Mouse (Mus musculus) intestine, postnatal 0 days (tissue): Measurements from ENCODE around the gene Smad6. TPM values are rescaled to one million over a fixed set of nuclear protein-coding genes. Genes with fewer than 3 reads are reported as not detected.
A peak's percentile ranks its signal among the peaks of the same experiment; 100 is the strongest.

Experiments
- ATAC-seq: fragments of 200-750 bp; cut with Nextera tagmentation; 2 replicates; pipeline ENCODE4 v1.8.0; 2017; ENCODE audit warnings: mild to moderate bottlenecking, moderate TSS enrichment, moderate library complexity
- H3K27ac ChIP-seq: fragments of 300-500 bp; sonication (generic); 2 replicates; pipeline ENCODE4 v1.5.1; 2014; ENCODE audit warnings: mild to moderate bottlenecking, low read depth, low read length, moderate library complexity
- H3K27me3 ChIP-seq: fragments of 300-500 bp; sonication (generic); replicated peaks from 2 replicates; pipeline ENCODE4 v1.6.1; 2014; ENCODE audit warnings: low read length, mixed read lengths; ENCODE audit not compliant: control insufficient read depth, insufficient read depth
- H3K36me3 ChIP-seq: fragments of 300-500 bp; sonication (generic); 2 replicates; pipeline ENCODE4 v1.6.1; 2014; ENCODE audit warnings: mild to moderate bottlenecking, moderate library complexity; ENCODE audit not compliant: control insufficient read depth, insufficient read depth
- H3K4me1 ChIP-seq: fragments of 300-500 bp; sonication (generic); replicated peaks from 2 replicates; pipeline ENCODE4 v1.6.1; 2014; ENCODE audit warnings: antibody characterized with exemption, low read length, mixed read lengths; ENCODE audit not compliant: control insufficient read depth, insufficient read depth
- H3K4me2 ChIP-seq: fragments of 300-500 bp; sonication (generic); replicated peaks from 2 replicates; pipeline ENCODE4 v1.6.1; 2014; ENCODE audit warnings: low read depth, mild to moderate bottlenecking, moderate library complexity
- H3K4me3 ChIP-seq: fragments of 300-500 bp; sonication (generic); 2 replicates; pipeline ENCODE4 v1.5.1; 2014; ENCODE audit warnings: low read depth, low read length
- H3K9ac ChIP-seq: fragments of 300-500 bp; sonication (generic); 2 replicates; pipeline ENCODE4 v1.6.1; 2014; ENCODE audit warnings: mild to moderate bottlenecking, low read depth, low read length
- H3K9me3 ChIP-seq: fragments of 300-500 bp; sonication (generic); 2 replicates; pipeline ENCODE4 v1.6.1; 2016; ENCODE audit warnings: mixed run types; ENCODE audit not compliant: control insufficient read depth
- CTCF ChIP-seq: sonication (generic); IDR thresholded peaks from 2 replicates; pipeline ENCODE4 v1.5.1; 2016; ENCODE audit warnings: low read depth, mild to moderate bottlenecking, control low read depth, antibody characterized with exemption, moderate library complexity
- WGBS: fragments of 180-500 bp; shearing (Covaris S2); extraction: QIAGEN DNeasy Blood & Tissue Kit; methylation state at CpG from one replicate; pipeline ENCODE4 v1.1.7; 2014; 5-methylcytosine and 5-hydroxymethylcytosine counted together
- polyA plus RNA-seq: library from polyadenylated mRNA; unstranded; fragments of >200 nt; fragmentation: Nextera tagmentation; extraction: Ambion mirVana; gene quantifications from 2 replicates; pipeline ENCODE4 v1.2.1, GENCODE M21; 2015

The Smad6 gene
- polyA plus RNA-seq, 1 experiment from 2014 or later, result 6.1 TPM

- 73% methylated on average over 7 of the region's 7 CpGs for WGBS
- H3K4me3 ChIP-seq, result no peak overlapping the region
- no peaks in the 10 kb centered on the region for H3K27me3 ChIP-seq
- H3K4me2 ChIP-seq, result no peak overlapping the region
- no peak overlapping the region for H3K9ac ChIP-seq
- no peaks in the 10 kb centered on the region for H3K36me3 ChIP-seq
- peaks cover 7% of the 10 kb centered on the region for H3K4me1 ChIP-seq
- no peak for TF ChIP-seq CTCF
- no peaks in the 10 kb centered on the region for H3K9me3 ChIP-seq
- ATAC-seq, result no peak
- H3K27ac ChIP-seq, result no peak overlapping the region
Observed at GRCm38 (mm10) chr9:64057903-64058650, 36.2 kb upstream of the Smad6 start.

DNA sequence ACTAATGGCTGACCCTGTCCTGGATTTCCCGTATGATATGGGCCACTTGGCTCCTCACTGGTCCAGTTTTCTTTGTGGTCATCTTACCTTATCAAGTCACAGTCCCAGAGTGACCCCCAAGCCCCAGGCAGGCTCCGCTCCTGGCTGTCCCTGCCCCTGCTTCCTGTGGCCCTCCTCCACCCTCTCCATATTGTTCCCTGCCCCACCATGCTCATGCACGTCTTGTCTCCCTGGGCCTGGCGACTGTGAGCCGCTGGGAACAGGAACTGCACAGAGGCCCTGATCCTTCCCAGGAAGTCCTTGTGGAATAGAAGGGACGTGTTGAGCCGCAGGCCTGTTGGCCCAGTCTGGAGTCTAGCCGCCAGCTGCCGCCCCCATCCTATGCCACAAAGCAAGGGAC, 33.3 kb upstream of the Smad6 start:
- 78% methylated on average over 9 of the region's 9 CpGs for WGBS
- H3K4me3 ChIP-seq, result no peak overlapping the region
- no peak overlapping the region for H3K27ac ChIP-seq
- H3K36me3 ChIP-seq, result no peaks in the 10 kb centered on the region
- no peak overlapping the region for H3K9ac ChIP-seq
- no peak overlapping the region for H3K4me2 ChIP-seq
- H3K27me3 ChIP-seq, result no peaks in the 10 kb centered on the region
- ATAC-seq, result no peak
- peaks cover 6% of the 10 kb centered on the region for H3K4me1 ChIP-seq
- H3K9me3 ChIP-seq, result no peaks in the 10 kb centered on the region
- TF ChIP-seq CTCF, result no peak

DNA sequence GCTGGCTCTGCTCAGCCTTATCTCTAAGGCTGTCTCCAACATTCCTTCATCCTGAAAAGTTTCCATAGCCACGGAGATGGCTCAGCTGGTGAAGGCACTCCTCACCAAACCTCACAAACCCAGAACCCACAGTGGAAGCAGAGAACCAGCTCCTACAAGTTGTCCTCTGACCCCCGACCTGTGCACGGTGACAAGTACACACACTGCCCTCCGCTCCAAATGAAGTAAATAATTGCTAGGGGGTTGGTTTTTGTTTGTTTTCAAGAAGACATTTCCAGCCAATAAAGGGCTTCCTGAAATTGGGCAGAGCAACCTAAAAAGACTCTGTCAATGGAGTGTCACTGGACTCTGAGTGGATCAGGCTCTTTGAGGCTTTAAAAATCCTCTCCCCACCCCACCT, 31.9 kb upstream of the Smad6 start:
- Histone ChIP-seq H3K27me3 (no peaks in the 10 kb centered on the region), H3K4me3 (no peak overlapping the region), H3K4me1 (peaks cover 6% of the 10 kb centered on the region; the same call in 1 of the 2 replicates), H3K4me2 (no peak overlapping the region), H3K36me3 (no peaks in the 10 kb centered on the region), H3K9me3 (no peaks in the 10 kb centered on the region), H3K9ac (no peak overlapping the region), H3K27ac (no peak overlapping the region)
- WGBS, result 39% methylated on average over 4 of the region's 4 CpGs
- ATAC-seq, result no peak
- TF ChIP-seq CTCF, result no peak

GRCm38 (mm10) chr9:64051241-64051640, 29.4 kb upstream of the Smad6 start:
- Histone ChIP-seq H3K27ac (no peak overlapping the region), H3K9ac (no peak overlapping the region), H3K4me3 (no peak overlapping the region), H3K9me3 (no peaks in the 10 kb centered on the region), H3K36me3 (no peaks in the 10 kb centered on the region), H3K27me3 (no peaks in the 10 kb centered on the region), H3K4me2 (no peak overlapping the region), H3K4me1 (peaks cover 6% of the 10 kb centered on the region; the same call in 1 of the 2 replicates)
- WGBS, result 85% methylated on average over 2 of the region's 2 CpGs
- ATAC-seq, result no peak
- no peak for TF ChIP-seq CTCF

DNA sequence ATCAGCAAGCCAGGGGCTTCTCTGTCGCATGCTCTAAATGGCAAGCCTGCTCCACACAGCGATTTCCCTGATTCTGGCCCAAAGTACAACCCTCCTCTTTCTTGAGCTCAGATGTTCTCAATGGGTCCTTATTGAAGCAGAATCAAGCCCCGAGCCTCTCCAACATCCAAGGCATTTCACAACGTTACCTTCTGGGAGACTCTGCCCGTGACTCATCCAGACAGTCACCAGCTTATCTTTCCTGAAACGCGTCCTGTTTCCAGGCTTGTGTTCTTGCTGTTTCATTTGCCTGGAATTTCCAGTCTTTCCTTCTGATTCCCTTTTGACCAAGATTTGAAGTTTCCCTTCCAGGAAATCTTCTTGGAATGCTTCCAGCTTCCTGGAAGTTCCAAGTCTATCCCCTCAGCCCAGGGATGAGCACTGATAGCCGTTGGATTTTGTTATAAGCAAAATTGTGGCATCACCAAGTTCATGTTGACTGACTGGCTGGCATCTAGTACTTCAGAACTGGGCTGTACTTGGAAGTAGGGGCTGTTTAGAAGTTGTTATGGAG, 28.7 kb upstream of the Smad6 start:
- Histone ChIP-seq H3K9me3 (no peaks in the 10 kb centered on the region), H3K27ac (peak overlapping the region; percentile 87), H3K4me3 (peak overlapping the region; percentile 37), H3K27me3 (no peaks in the 10 kb centered on the region), H3K4me2 (peak overlapping the region; percentile 71), H3K36me3 (no peaks in the 10 kb centered on the region), H3K9ac (peak overlapping the region; percentile 26; the same call in 1 of the 2 replicates), H3K4me1 (peaks cover 8% of the 10 kb centered on the region)
- no peak for TF ChIP-seq CTCF
- 15% methylated on average over 8 of the region's 8 CpGs for WGBS
- 0 out of 2 replicates have a peak, but pooled peaks have one; percentile 15 for ATAC-seq

- Histone ChIP-seq H3K27me3 (no peaks in the 10 kb centered on the region), H3K4me3 (peak overlapping the region; percentile 37), H3K9me3 (no peaks in the 10 kb centered on the region), H3K9ac (peak overlapping the region; percentile 26), H3K4me1 (peaks cover 16% of the 10 kb centered on the region), H3K4me2 (peak overlapping the region; percentile 71), H3K27ac (peak overlapping the region; percentile 87), H3K36me3 (no peaks in the 10 kb centered on the region)
- TF ChIP-seq CTCF, result no peak
- 9% methylated on average over 32 of the region's 32 CpGs for WGBS
- ATAC-seq, result peak; percentile 86
Observed at GRCm38 (mm10) chr9:64049471-64050380, 27.9 kb upstream of the Smad6 start.
